Mouse (Mus musculus) lung, embryonic 15.5 days (tissue): ENCODE results near the gene Kcnab2. TPM values are rescaled to one million over a fixed set of nuclear protein-coding genes. Genes with fewer than 3 reads are reported as not detected.

Source experiments
- ATAC-seq: fragments of 200-750 bp; cut with Nextera tagmentation; 2 replicates; pipeline ENCODE4 v1.8.0; 2017; ENCODE audit warnings: moderate number of reproducible peaks, borderline replicate concordance; ENCODE audit not compliant: low FRiP score, low TSS enrichment; ENCODE audit errors: extremely low read depth
- H3K27ac ChIP-seq: fragments of 300-500 bp; sonication (generic); 2 replicates; pipeline ENCODE4 v1.5.1; 2015; ENCODE audit warnings: moderate library complexity, mild to moderate bottlenecking, inconsistent platforms
- H3K27me3 ChIP-seq: fragments of 300-500 bp; sonication (generic); 2 replicates; pipeline ENCODE4 v1.6.1; 2015; ENCODE audit warnings: inconsistent platforms
- H3K36me3 ChIP-seq: fragments of 300-500 bp; sonication (generic); 2 replicates; pipeline ENCODE4 v1.6.1; 2015; ENCODE audit warnings: inconsistent platforms
- H3K4me1 ChIP-seq: fragments of 300-500 bp; sonication (generic); 2 replicates; pipeline ENCODE4 v1.6.1; 2015; ENCODE audit warnings: inconsistent platforms
- H3K4me2 ChIP-seq: fragments of 300-500 bp; sonication (generic); 2 replicates; pipeline ENCODE4 v1.6.1; 2015; ENCODE audit warnings: inconsistent platforms, mild to moderate bottlenecking, moderate library complexity
- H3K4me3 ChIP-seq: fragments of 300-500 bp; sonication (generic); 2 replicates; pipeline ENCODE4 v1.5.1; 2015; ENCODE audit warnings: mild to moderate bottlenecking, inconsistent platforms
- H3K9ac ChIP-seq: fragments of 300-500 bp; sonication (generic); 2 replicates; pipeline ENCODE4 v1.6.1; 2015; ENCODE audit warnings: inconsistent platforms
- H3K9me3 ChIP-seq: fragments of 300-500 bp; sonication (generic); 2 replicates; pipeline ENCODE4 v1.6.1; 2016; ENCODE audit warnings: inconsistent platforms
- WGBS: fragments of 180-500 bp; shearing (Covaris S2); methylation state at CpG from one replicate; pipeline ENCODE4 v1.1.7; 2015; 5-methylcytosine and 5-hydroxymethylcytosine counted together
- polyA plus RNA-seq: library from polyadenylated mRNA; unstranded; fragments of >200 nt; fragmentation: Nextera tagmentation; extraction: Ambion mirVana; gene quantifications from 2 replicates; pipeline ENCODE4 v1.2.1, GENCODE M21; 2015

The Kcnab2 gene
- polyA plus RNA-seq, 1 experiment from 2014 or later, result 7.3 TPM

DNA sequence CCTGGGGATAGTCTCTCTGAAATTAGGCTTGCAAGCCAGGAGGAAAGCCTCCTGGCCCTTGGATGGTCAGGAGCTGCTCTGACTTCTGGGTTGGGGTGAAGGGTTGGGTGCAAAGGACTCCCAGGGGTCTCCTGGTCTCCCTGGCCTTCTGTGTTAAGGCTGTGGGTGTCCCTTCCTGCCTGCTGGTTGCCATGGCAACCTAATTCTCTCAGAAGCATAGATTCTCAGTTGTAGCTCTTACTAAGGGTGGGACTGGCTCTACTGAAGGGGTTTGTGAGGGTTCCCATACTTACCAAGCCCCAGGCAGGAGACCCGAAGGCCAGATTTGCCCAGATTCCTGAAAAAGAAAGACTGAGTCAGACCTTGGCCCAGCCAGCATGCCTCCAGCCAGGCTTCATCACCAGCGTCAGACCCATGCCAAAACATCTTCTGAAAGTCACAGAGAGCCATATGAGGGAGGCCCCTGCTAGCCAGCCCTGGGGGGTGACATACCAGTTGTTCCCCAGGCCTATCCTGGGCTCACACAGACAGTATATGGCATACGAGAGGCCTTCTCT lies 65.1 kb downstream of the Kcnab2 start:
- no peaks in the 10 kb centered on the region for H3K36me3 ChIP-seq
- H3K27ac ChIP-seq, result no peak overlapping the region
- H3K27me3 ChIP-seq, result no peaks in the 10 kb centered on the region
- no peaks in the 10 kb centered on the region for H3K9me3 ChIP-seq
- no peak overlapping the region for H3K9ac ChIP-seq
- H3K4me1 ChIP-seq, result no peaks in the 10 kb centered on the region
- 71% methylated on average over 3 of the region's 3 CpGs for WGBS
- H3K4me3 ChIP-seq, result no peak overlapping the region
- ATAC-seq, result no peak
- no peak overlapping the region for H3K4me2 ChIP-seq

- H3K4me3 ChIP-seq, result no peak overlapping the region
- H3K36me3 ChIP-seq, result no peaks in the 10 kb centered on the region
- no peaks in the 10 kb centered on the region for H3K4me1 ChIP-seq
- no peaks in the 10 kb centered on the region for H3K9me3 ChIP-seq
- no peak overlapping the region for H3K4me2 ChIP-seq
- no peaks in the 10 kb centered on the region for H3K27me3 ChIP-seq
- WGBS, result 70% methylated on average over 13 of the region's 13 CpGs
- no peak overlapping the region for H3K27ac ChIP-seq
- H3K9ac ChIP-seq, result no peak overlapping the region
- ATAC-seq, result no peak
Measured at GRCm38 (mm10) chr4:152410961-152411360, 66.7 kb downstream of the Kcnab2 start.

GRCm38 (mm10) chr4:152406531-152406930 lies 71.1 kb downstream of the Kcnab2 start:
- Histone ChIP-seq H3K4me3 (no peak overlapping the region), H3K4me1 (no peaks in the 10 kb centered on the region), H3K27me3 (no peaks in the 10 kb centered on the region), H3K4me2 (no peak overlapping the region), H3K9ac (no peak overlapping the region), H3K36me3 (no peaks in the 10 kb centered on the region), H3K27ac (no peak overlapping the region), H3K9me3 (no peaks in the 10 kb centered on the region)
- 64% methylated on average over 8 of the region's 8 CpGs for WGBS
- no peak for ATAC-seq

DNA sequence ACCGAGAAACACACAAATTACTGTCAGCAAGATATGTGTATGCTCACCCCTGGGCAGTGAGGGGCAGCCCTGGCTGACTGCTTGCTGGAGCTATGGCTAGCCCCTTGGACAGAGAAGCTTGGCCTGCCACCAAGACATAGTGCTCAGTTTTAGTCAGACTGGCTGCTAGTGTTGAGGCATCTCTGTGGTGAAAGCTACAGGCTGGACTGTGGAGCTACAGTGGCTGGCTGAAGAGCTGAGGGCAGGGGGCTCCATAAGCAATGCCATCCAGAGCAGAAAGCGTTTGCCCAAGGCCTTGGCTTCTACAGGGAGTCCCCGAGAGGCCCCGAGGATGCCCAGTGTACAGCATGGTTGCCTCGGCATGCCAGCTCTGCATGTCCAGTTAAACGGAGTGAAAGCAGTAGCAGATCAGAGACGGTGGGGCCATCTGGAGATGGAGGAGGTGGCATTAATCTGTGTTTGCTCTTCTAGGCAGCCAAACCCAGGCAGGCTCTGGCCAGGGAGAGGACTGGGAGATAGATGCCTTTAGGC lies 71.9 kb downstream of the Kcnab2 start:
- Histone ChIP-seq H3K4me2 (no peak overlapping the region), H3K4me3 (no peak overlapping the region), H3K27ac (no peak overlapping the region), H3K9me3 (no peaks in the 10 kb centered on the region), H3K9ac (no peak overlapping the region), H3K27me3 (no peaks in the 10 kb centered on the region), H3K36me3 (no peaks in the 10 kb centered on the region), H3K4me1 (no peaks in the 10 kb centered on the region)
- 63% methylated on average over 7 of the region's 7 CpGs for WGBS
- no peak for ATAC-seq

- Histone ChIP-seq H3K27me3 (no peaks in the 10 kb centered on the region), H3K36me3 (no peaks in the 10 kb centered on the region), H3K4me1 (no peaks in the 10 kb centered on the region), H3K27ac (no peak overlapping the region), H3K9ac (no peak overlapping the region), H3K4me2 (no peak overlapping the region), H3K4me3 (no peak overlapping the region), H3K9me3 (no peaks in the 10 kb centered on the region)
- WGBS, result 69% methylated on average over 6 of the region's 6 CpGs
- ATAC-seq, result no peak
Measured at GRCm38 (mm10) chr4:152405143-152405542, 72.5 kb downstream of the Kcnab2 start.

DNA sequence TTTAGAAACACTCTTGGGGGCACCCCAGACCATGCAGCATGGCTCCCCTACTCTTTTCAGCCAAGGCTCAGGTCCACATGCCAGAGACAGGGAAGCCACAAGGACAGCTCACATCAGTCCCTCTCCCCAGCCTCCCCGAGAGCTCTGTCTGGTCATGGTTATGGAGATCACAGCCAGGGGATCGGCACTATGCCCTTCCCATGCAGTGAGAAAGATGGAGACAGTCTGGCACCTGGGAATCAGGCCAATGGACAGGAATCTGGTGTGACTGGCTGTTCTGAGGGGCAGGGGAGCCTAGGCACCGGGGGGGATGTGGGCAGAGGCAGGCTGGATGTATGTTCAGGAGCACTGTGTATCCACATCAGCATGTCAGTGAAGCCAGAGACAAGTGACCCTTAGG lies 78.7 kb downstream of the Kcnab2 start:
- no peak overlapping the region for H3K4me2 ChIP-seq
- no peak for ATAC-seq
- no peak overlapping the region for H3K9ac ChIP-seq
- no peak overlapping the region for H3K4me3 ChIP-seq
- no peaks in the 10 kb centered on the region for H3K36me3 ChIP-seq
- no peaks in the 10 kb centered on the region for H3K9me3 ChIP-seq
- no peaks in the 10 kb centered on the region for H3K27me3 ChIP-seq
- H3K27ac ChIP-seq, result no peak overlapping the region
- H3K4me1 ChIP-seq, result no peaks in the 10 kb centered on the region
- 53% methylated on average over 3 of the region's 3 CpGs for WGBS

DNA sequence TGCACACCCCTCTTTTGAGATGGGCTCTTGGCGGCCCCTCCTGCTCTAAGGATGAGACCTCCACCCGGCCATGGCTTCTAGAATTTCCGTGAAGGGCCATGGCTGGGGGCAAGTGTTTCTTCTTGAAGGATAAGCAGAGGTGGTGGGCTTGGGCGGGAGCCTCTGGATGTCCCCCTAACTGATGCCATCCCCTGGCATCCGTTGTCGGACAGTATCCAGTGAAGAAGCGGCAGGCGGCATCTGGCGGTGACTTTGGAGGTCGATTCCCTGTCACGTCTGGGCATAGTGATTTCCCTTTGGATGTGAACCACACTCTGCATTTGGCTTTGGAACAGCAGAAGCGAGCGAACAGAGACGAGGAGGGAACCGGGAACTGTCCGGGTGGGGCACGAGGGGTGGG lies 85.0 kb downstream of the Kcnab2 start:
- ATAC-seq, result no peak
- Histone ChIP-seq H3K4me1 (no peaks in the 10 kb centered on the region), H3K27ac (no peak overlapping the region), H3K27me3 (no peaks in the 10 kb centered on the region), H3K4me2 (no peak overlapping the region), H3K9ac (no peak overlapping the region), H3K9me3 (no peaks in the 10 kb centered on the region), H3K36me3 (no peaks in the 10 kb centered on the region), H3K4me3 (no peak overlapping the region)
- 81% methylated on average over 17 of the region's 17 CpGs for WGBS

DNA sequence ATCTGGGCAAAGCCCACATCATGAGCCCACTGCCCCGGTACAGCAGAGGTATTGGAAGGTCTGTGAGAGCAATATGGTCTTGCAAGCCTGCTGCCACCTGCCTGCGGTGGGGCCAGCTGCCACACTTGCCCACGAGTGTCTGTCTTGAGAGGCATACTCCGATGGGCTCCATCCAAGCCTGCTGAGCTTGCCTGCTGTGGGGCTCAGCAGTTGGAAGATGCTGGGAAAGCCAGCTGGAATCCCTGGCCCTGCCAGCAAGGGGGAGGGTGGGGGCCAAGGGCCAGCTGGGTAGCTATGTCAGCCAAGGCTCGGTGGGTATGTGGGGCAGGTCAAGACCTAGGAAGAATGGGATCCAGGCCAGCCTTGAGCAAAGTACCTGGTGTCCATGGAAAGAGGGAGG lies 85.5 kb downstream of the Kcnab2 start:
- ATAC-seq, result no peak
- no peak overlapping the region for H3K9ac ChIP-seq
- H3K4me1 ChIP-seq, result no peaks in the 10 kb centered on the region
- no peaks in the 10 kb centered on the region for H3K9me3 ChIP-seq
- H3K4me3 ChIP-seq, result no peak overlapping the region
- H3K4me2 ChIP-seq, result no peak overlapping the region
- H3K27ac ChIP-seq, result no peak overlapping the region
- H3K27me3 ChIP-seq, result no peaks in the 10 kb centered on the region
- no peaks in the 10 kb centered on the region for H3K36me3 ChIP-seq
- WGBS, result 77% methylated on average over 5 of the region's 5 CpGs

GRCm38 (mm10) chr4:152385644-152386043 lies 92.0 kb downstream of the Kcnab2 start:
- WGBS, result 62% methylated on average over 16 of the region's 16 CpGs
- H3K9me3 ChIP-seq, result no peaks in the 10 kb centered on the region
- H3K27me3 ChIP-seq, result no peaks in the 10 kb centered on the region
- H3K4me2 ChIP-seq, result no peak overlapping the region
- H3K4me1 ChIP-seq, result no peaks in the 10 kb centered on the region
- H3K4me3 ChIP-seq, result no peak overlapping the region
- ATAC-seq, result no peak
- H3K9ac ChIP-seq, result no peak overlapping the region
- no peak overlapping the region for H3K27ac ChIP-seq
- H3K36me3 ChIP-seq, result no peaks in the 10 kb centered on the region

DNA sequence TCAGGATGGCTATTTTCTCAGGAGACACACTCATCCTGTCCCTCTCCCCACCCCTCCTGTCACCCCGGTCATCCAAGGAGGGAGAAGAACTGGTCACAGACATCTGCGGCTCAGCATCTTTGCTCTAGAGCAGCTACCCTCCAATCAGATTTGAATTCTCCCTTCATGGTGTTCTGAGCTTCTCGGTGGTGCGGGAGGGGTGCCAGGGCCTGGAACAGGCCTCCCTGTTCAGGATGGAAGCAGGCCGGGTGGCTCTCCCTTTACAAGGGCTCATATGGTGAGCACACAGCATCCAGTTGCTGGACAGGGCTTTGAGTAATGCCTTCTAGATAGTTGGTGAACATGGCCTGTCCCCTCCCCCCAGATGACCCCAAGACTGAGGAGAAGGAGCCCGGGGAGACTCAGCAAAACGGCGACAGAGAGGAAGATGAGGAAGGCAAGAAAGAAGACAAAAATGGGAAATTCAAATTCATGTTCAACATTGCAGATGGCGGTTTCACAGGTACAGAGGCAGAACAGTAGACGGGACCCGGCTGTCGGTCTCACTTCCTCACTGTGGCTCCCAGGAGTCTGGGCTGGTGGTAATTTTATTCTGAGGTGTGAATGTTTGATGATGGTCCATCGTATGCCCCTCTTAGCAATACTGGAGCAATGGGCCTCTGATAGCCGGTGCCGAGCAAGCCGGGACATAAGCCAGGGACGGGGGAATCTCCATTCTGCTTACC lies 95.0 kb downstream of the Kcnab2 start:
- Histone ChIP-seq H3K27me3 (no peaks in the 10 kb centered on the region), H3K4me2 (no peak overlapping the region)
- WGBS, result 74% methylated on average over 17 of the region's 17 CpGs

DNA sequence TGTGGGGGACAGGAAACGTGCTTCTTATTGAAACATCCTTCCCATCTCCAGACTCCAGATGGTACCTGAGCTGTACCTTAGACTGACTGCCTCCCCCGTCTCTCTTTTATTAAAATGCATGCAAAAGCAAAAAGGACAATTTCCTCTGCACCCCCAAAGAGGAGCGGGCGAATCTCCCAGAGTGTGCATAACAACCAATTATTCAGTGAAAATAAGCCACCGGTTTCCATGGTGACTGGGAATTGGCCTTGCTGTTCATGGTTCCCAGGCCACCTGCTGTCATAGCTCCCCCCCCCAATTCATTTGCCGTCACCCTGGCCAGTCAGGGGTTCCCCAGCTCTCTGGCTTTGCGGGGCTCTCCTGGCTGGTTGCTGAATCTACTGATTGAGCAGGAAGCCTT lies 112.4 kb downstream of the Kcnab2 start:
- no peak overlapping the region for H3K4me3 ChIP-seq
- peaks cover 14% of the 10 kb centered on the region for H3K27me3 ChIP-seq
- ATAC-seq, result no peak
- H3K9me3 ChIP-seq, result no peaks in the 10 kb centered on the region
- no peak overlapping the region for H3K4me2 ChIP-seq
- no peaks in the 10 kb centered on the region for H3K4me1 ChIP-seq
- no peak overlapping the region for H3K27ac ChIP-seq
- no peak overlapping the region for H3K9ac ChIP-seq
- 74% methylated on average over 7 of the region's 7 CpGs for WGBS
- H3K36me3 ChIP-seq, result no peaks in the 10 kb centered on the region

More for the DNA sequence above, 95.0 kb downstream of the Kcnab2 start:
- Histone ChIP-seq H3K27ac (no peak overlapping the region), H3K9me3 (no peaks in the 10 kb centered on the region), H3K4me3 (no peak overlapping the region), H3K36me3 (no peaks in the 10 kb centered on the region), H3K4me1 (no peaks in the 10 kb centered on the region), H3K9ac (no peak overlapping the region)
- no peak for ATAC-seq

GRCm38 (mm10) chr4:152362180-152362579 lies 115.5 kb downstream of the Kcnab2 start:
- no peak overlapping the region for H3K4me2 ChIP-seq
- 31% methylated on average over 9 of the region's 9 CpGs for WGBS
- H3K36me3 ChIP-seq, result no peaks in the 10 kb centered on the region
- no peak for ATAC-seq
- H3K27ac ChIP-seq, result no peak overlapping the region
- H3K4me1 ChIP-seq, result no peaks in the 10 kb centered on the region
- H3K9ac ChIP-seq, result no peak overlapping the region
- no peaks in the 10 kb centered on the region for H3K9me3 ChIP-seq
- peaks cover 28% of the 10 kb centered on the region for H3K27me3 ChIP-seq
- H3K4me3 ChIP-seq, result no peak overlapping the region
